Mouse (Mus musculus): Measurements from ENCODE around the gene Dnah1. TPM values are rescaled to one million over a fixed set of nuclear protein-coding genes. Genes with fewer than 3 reads are reported as not detected.

Dnah1 gene
- total RNA-seq, 2 experiments from 2014 or later: 0.17 to 0.22 TPM

Other genes starting within 250 kb of the Dnah1 start
- gene Smim4, start 194.9 kb downstream of the Dnah1 start, total RNA-seq (2021): 10 to 100 TPM; 92.2 to 93.5 TPM
- gene Nt5dc2, start 192.8 kb downstream of the Dnah1 start, total RNA-seq (2021): 10 to 100 TPM; 53.1 to 57.7 TPM
- 10 to 100 TPM; 77.3 to 78.9 TPM for gene Stab1, start 155.3 kb downstream of the Dnah1 start, total RNA-seq (2021)
- 1,000 to 10,000 TPM; 5,439 to 5,458 TPM for gene Tnnc1, start 115.6 kb downstream of the Dnah1 start, total RNA-seq (2021)
- gene Nisch, start 107.0 kb downstream of the Dnah1 start, total RNA-seq (2021): 100 to 1,000 TPM; 234 to 236 TPM
- 10 to 100 TPM; 15.1 to 16.9 TPM for gene Sema3g, start 106.0 kb downstream of the Dnah1 start, total RNA-seq (2021)
- 1 to 10 TPM; 5.2 to 6.0 TPM for gene Phf7, start 72.6 kb downstream of the Dnah1 start, total RNA-seq (2021)
- gene Bap1, start 72.4 kb downstream of the Dnah1 start, total RNA-seq (2021): 10 to 100 TPM; 51.1 to 55.0 TPM
- 10 to 100 TPM; 29.8 to 37.9 TPM for gene Capn7, start 12.7 kb upstream of the Dnah1 start, total RNA-seq (2021)
- 10 to 100 TPM; 59.7 to 65.1 TPM for gene Sh3bp5, start 112.2 kb upstream of the Dnah1 start, total RNA-seq (2021)
- 10 to 100 TPM; 14.2 to 15.1 TPM for gene Eaf1, start 170.5 kb upstream of the Dnah1 start, total RNA-seq (2021)
- 10 to 100 TPM; 14.3 to 15.8 TPM for gene Mettl6, start 171.1 kb upstream of the Dnah1 start, total RNA-seq (2021)

All from heart, postnatal 10 days (tissue).